Mouse (Mus musculus) mammary gland, adult 2 months (tissue): Measurements from ENCODE around the gene Tst. TPM values are rescaled to one million over a fixed set of nuclear protein-coding genes. Genes with fewer than 3 reads are reported as not detected.

Experiments used
- polyA plus RNA-seq: library from polyadenylated mRNA; depleted of rRNA; stranded (reverse); fragments of >200 nt; gene quantifications from 2 replicates; pipeline ENCODE4 v1.2.3, GENCODE M21; 2012; ENCODE audit warnings: low replicate concordance; rRNA removed

Tst gene
- 116 and 135 TPM in 2 replicates for polyA plus RNA-seq

GRCm38 (mm10) chr15:78405517-78406211 is at the start of gene Tst:
Gene Tst (minus strand): TSS chr15:78405907.

DNA sequence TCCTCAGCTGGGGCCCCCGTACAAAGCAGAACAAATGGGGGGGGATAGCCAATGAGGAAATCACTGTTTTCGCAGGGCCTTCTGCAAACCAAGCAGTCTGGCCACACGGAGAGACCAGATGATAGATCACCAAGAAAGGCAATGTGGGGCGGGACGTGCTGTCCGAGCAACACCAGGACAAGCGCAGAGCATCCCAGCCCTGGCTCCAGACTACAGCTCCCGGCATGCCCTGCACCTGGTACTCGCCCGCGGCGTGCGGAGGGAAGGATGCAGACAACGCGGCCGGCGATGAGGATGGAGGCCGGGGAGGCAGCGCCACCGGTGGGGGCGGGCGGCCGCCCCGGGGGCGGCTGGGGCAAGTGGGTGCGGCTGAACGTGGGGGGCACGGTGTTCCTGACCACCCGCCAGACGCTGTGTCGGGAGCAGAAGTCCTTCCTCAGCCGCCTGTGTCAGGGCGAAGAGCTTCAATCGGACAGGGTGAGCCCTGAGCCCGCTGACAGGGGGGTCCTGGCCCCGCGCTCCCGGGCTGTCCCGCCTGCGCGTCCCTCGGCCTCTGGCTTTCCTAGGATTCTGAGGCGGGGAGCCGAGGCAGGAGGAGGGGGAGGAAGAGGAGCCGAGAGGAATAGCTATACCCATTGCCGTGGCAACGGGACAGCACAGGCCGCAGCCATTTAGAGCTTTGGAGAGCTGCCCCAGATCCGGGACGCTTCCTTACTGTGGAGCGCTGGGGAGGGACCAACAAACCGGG is 22.9 kb upstream of the Tst start, which contains the start of gene Kctd17:
Gene Kctd17 (plus strand): TSS at position 174 of the 748 bp plus-strand sequence.

DNA sequence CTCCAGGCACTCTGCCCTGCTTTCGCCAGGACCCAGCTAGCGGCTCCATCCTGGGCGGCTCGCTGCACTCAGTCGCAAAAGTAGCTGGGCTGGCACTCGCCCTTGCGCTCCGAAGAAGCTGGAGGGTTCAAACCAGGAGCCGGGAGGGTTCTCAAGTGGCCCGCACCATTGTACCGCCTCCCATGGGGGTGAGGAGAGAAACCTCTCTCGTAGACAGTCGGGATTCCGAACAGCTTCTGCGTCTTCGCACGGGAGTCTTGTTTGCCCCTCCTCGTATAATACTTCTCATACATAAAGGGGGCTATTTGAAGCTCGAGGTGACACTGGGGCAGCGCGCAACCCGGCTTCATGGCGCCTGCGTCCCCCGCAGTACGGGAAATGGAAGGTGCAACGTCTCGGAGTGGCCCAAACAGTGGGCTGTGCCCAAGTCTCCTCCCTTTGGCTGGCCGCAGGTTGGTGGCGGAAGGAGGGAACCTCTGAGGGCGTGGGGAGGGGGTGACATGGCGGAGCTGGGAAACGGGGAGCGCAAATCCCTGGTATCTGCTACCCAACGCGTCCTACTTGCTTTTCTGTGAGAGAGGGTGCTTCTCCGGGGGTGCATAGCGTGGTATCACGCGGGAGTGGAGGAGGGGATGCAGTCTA is 707 bp upstream of the Tst start, which contains the start of gene Mpst:
Gene Mpst (plus strand): TSS at position 124 of the 642 bp plus-strand sequence.

GRCm38 (mm10) chr15:78395478-78395962 is 10.2 kb downstream of the Tst start, which contains the start of gene Tex33:
Gene Tex33 (minus strand): TSS chr15:78395912.

Other genes starting within 250 kb of the Tst start
- gene Ift27, start 231.8 kb downstream of the Tst start, polyA plus RNA-seq: 45.2 and 65.7 TPM in 2 replicates
- gene Pvalb, start 199.5 kb downstream of the Tst start, polyA plus RNA-seq: 0.19 and 1,004 TPM in 2 replicates
- 31.1 and 41.5 TPM in 2 replicates for gene Ncf4, start 161.1 kb downstream of the Tst start, polyA plus RNA-seq
- 55.3 and 56.9 TPM in 2 replicates for gene Csf2rb2, start 100.2 kb downstream of the Tst start, polyA plus RNA-seq
- 74.1 and 78.6 TPM in 2 replicates for gene Csf2rb, start 80.2 kb downstream of the Tst start, polyA plus RNA-seq
- gene Tex33, start 10.0 kb downstream of the Tst start, polyA plus RNA-seq: not detected in 2 replicates
- gene Mpst, start 509 bp upstream of the Tst start, polyA plus RNA-seq: 224 and 360 TPM in 2 replicates
- gene Kctd17, start 22.7 kb upstream of the Tst start, polyA plus RNA-seq: 221 and 397 TPM in 2 replicates
- gene Tmprss6, start 62.7 kb upstream of the Tst start, polyA plus RNA-seq: 1.8 and 3.1 TPM in 2 replicates
- gene Il2rb, start 89.4 kb upstream of the Tst start, polyA plus RNA-seq: 34.7 and 55.9 TPM in 2 replicates
- 62.0 and 80.0 TPM in 2 replicates for gene C1qtnf6, start 125.5 kb upstream of the Tst start, polyA plus RNA-seq
- 0.05 TPM in 1 of 2 replicates, not detected in the other for gene Sstr3, start 138.8 kb upstream of the Tst start, polyA plus RNA-seq
- 365 and 836 TPM in 2 replicates for gene Rac2, start 166.9 kb upstream of the Tst start, polyA plus RNA-seq
- 90.5 and 121 TPM in 2 replicates for gene Cyth4, start 191.1 kb upstream of the Tst start, polyA plus RNA-seq